Comparison of ENCODE assay signal across 17 mouse cellular contexts in the genomic region with DNA sequence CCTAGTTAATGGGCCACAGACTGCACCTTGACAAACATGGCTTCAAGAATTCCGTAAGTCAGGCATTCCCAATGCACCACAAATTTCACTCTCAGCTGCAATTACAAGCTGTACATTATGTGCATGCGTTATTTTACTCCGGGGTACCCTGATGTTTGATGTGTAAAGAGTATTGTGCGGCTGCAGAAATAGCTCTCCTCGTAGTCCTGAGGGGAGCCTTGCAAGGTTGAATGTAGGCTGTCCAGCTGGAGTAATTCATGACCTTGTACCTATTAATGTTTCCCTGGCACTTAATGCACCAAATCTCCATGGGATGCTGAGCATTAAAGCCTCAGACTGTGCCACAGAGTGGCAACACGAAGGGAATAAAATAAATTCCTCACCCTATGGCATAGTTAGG.
DNase-seq lines count a peak whose midpoint lies in the region; ATAC-seq and TF ChIP-seq lines count a peak whose summit lies in the region.
"Had no signal": no experiment of that assay in that cellular context is flagged by ENCODE, and none has a peak within 500 bp of the region (broad histone marks: within the 10 kb centered on the region; RNA-seq: fewer than 3 reads in every experiment).

No protein-coding gene starts in this region.

- no peaks in the 10 kb centered on the region for H3K9me3 ChIP-seq in hindbrain, embryonic 13.5 days
- H3K9me3 ChIP-seq in hindbrain, embryonic 10.5 days = no peaks in the 10 kb centered on the region
- H3K9me3 ChIP-seq in neural tube, embryonic 14.5 days (ENCODE audit: control insufficient read depth, low read length) = no peaks in the 10 kb centered on the region
- no peaks in the 10 kb centered on the region for H3K9me3 ChIP-seq in midbrain, embryonic 13.5 days
- H3K9me3 ChIP-seq: embryonic facial prominence, embryonic 10.5 days; forebrain, embryonic 13.5 days; heart, embryonic 13.5 days had no signal

- DNase-seq in frontal cortex, postnatal 25 days (ENCODE audit: low spot score in 2 of 2) = no peak
- DNase-seq in hindbrain, embryonic 10.5 days (ENCODE audit: low spot score) = no peak
- no peak for DNase-seq in kidney, adult 2 months
- DNase-seq in kidney, postnatal 25 days = no peak
- DNase-seq: adrenal gland, postnatal 10 days; cerebellum, adult 11-12 months; cerebellum, adult 9-11 months; forebrain, postnatal 0 days; gastrocnemius, postnatal 10 days; heart, postnatal 10 days had no signal

- no peak for TF ChIP-seq CTCF in kidney, adult 2 months (conservative IDR thresholded peaks at IDR 0.05; ENCODE audit: insufficient read depth, insufficient read length, low read depth, low read length)

- H3K4me2 ChIP-seq in hindbrain, embryonic 13.5 days = no peak overlapping the region
- H3K4me2 ChIP-seq in neural tube, embryonic 14.5 days (ENCODE audit: low read depth, low read length) = no peak overlapping the region
- no peak overlapping the region for H3K4me2 ChIP-seq in midbrain, embryonic 13.5 days (replicated peaks)
- H3K4me2 ChIP-seq: forebrain, embryonic 13.5 days; heart, embryonic 13.5 days had no signal

- no peaks in the 10 kb centered on the region for H3K27me3 ChIP-seq in hindbrain, embryonic 13.5 days
- no peaks in the 10 kb centered on the region for H3K27me3 ChIP-seq in hindbrain, embryonic 10.5 days (ENCODE audit: insufficient read depth, poor library complexity, severe bottlenecking)
- no peaks in the 10 kb centered on the region for H3K27me3 ChIP-seq in kidney, adult 2 months (replicated peaks; ENCODE audit: control insufficient read depth, insufficient read depth, low read length)
- no peaks in the 10 kb centered on the region for H3K27me3 ChIP-seq in neural tube, embryonic 14.5 days (ENCODE audit: control insufficient read depth, insufficient read depth, low read length)
- H3K27me3 ChIP-seq in midbrain, embryonic 13.5 days = no peaks in the 10 kb centered on the region
- H3K27me3 ChIP-seq: forebrain, embryonic 13.5 days; heart, embryonic 13.5 days had no signal

- WGBS in hindbrain, embryonic 13.5 days = 69% methylated on average over 6 of the region's 6 CpGs
- 88% methylated on average over 6 of the region's 6 CpGs for WGBS in hindbrain, embryonic 10.5 days
- 67% methylated on average over 6 of the region's 6 CpGs for WGBS in kidney, adult 2 months
- 25% methylated on average over 6 of the region's 6 CpGs for WGBS in neural tube, embryonic 14.5 days
- 76% methylated on average over 6 of the region's 6 CpGs for WGBS in midbrain, embryonic 13.5 days

- H3K4me3 ChIP-seq in hindbrain, embryonic 13.5 days = no peak overlapping the region
- H3K4me3 ChIP-seq in hindbrain, embryonic 10.5 days = no peak overlapping the region
- no peak overlapping the region for H3K4me3 ChIP-seq in kidney, adult 2 months (ENCODE audit: insufficient read depth, low read depth, low read length)
- no peak overlapping the region for H3K4me3 ChIP-seq in neural tube, embryonic 14.5 days (ENCODE audit: low read depth, low read length)
- H3K4me3 ChIP-seq in midbrain, embryonic 13.5 days (replicated peaks) = no peak overlapping the region
- H3K4me3 ChIP-seq: embryonic facial prominence, embryonic 10.5 days; forebrain, embryonic 13.5 days; heart, embryonic 13.5 days had no signal

- 0 out of 2 replicates have a peak overlapping the region, but pooled peaks have one; percentile 26 for H3K27ac ChIP-seq in hindbrain, embryonic 13.5 days
- no peak overlapping the region for H3K27ac ChIP-seq in hindbrain, embryonic 10.5 days
- H3K27ac ChIP-seq in kidney, adult 2 months (ENCODE audit: insufficient read depth, low read depth, low read length) = 0 out of 2 replicates have a peak overlapping the region, but pooled peaks have one; percentile 27
- peak overlapping the region; percentile 55 for H3K27ac ChIP-seq in neural tube, embryonic 14.5 days (ENCODE audit: low read depth, low read length)
- H3K27ac ChIP-seq in midbrain, embryonic 13.5 days = no peak overlapping the region
- H3K27ac ChIP-seq: embryonic facial prominence, embryonic 10.5 days; forebrain, embryonic 13.5 days; heart, embryonic 13.5 days had no signal

- no peaks in the 10 kb centered on the region for H3K36me3 ChIP-seq in hindbrain, embryonic 13.5 days
- H3K36me3 ChIP-seq in hindbrain, embryonic 10.5 days = no peaks in the 10 kb centered on the region
- no peaks in the 10 kb centered on the region for H3K36me3 ChIP-seq in kidney, adult 2 months (ENCODE audit: control insufficient read depth, insufficient read depth, low read length)
- H3K36me3 ChIP-seq in neural tube, embryonic 14.5 days (ENCODE audit: control insufficient read depth, insufficient read depth, low read length) = no peaks in the 10 kb centered on the region
- no peaks in the 10 kb centered on the region for H3K36me3 ChIP-seq in midbrain, embryonic 13.5 days
- H3K36me3 ChIP-seq: embryonic facial prominence, embryonic 10.5 days; heart, embryonic 13.5 days had no signal

- ATAC-seq in frontal cortex, adult (ENCODE audit: low TSS enrichment) = 0 out of 2 replicates have a peak, but pooled peaks have one; percentile 1
- no peak for ATAC-seq in hindbrain, embryonic 13.5 days (ENCODE audit: low FRiP score)
- ATAC-seq in neural tube, embryonic 14.5 days (ENCODE audit: low read depth) = peak; percentile 67; the same call in 1 of the 2 replicates
- no peak for ATAC-seq in midbrain, embryonic 13.5 days
- ATAC-seq: forebrain, embryonic 13.5 days; forebrain, postnatal 0 days had no signal

- H3K9ac ChIP-seq in hindbrain, embryonic 13.5 days = no peak overlapping the region
- H3K9ac ChIP-seq in neural tube, embryonic 14.5 days (replicated peaks; ENCODE audit: low read depth, low read length) = no peak overlapping the region
- H3K9ac ChIP-seq in midbrain, embryonic 13.5 days (replicated peaks) = no peak overlapping the region
- H3K9ac ChIP-seq: forebrain, embryonic 13.5 days; forebrain, postnatal 0 days; heart, embryonic 13.5 days had no signal

- TF ChIP-seq POLR2A in kidney, adult 2 months (IDR thresholded peaks at IDR 0.05; ENCODE audit: low read depth, low read length) = no peak

- H3K4me1 ChIP-seq in hindbrain, embryonic 13.5 days (replicated peaks) = peaks cover 22% of the 10 kb centered on the region
- H3K4me1 ChIP-seq in hindbrain, embryonic 10.5 days (replicated peaks) = peaks cover 10% of the 10 kb centered on the region; the same call in 1 of the 2 replicates
- H3K4me1 ChIP-seq in kidney, adult 2 months (ENCODE audit: control insufficient read depth, insufficient read depth, low read length) = no peaks in the 10 kb centered on the region
- peaks cover 18% of the 10 kb centered on the region for H3K4me1 ChIP-seq in neural tube, embryonic 14.5 days (ENCODE audit: control insufficient read depth, insufficient read depth, low read length)
- H3K4me1 ChIP-seq in midbrain, embryonic 13.5 days (replicated peaks) = 0 out of 2 replicates have a peak, but pooled peaks cover 5% of the 10 kb centered on the region
- H3K4me1 ChIP-seq: forebrain, embryonic 13.5 days had no signal

Comparison
In these comparisons a context has a peak if more than half of its experiments do, and no peak if none do; other contexts are left out.
1. H3K27ac ChIP-seq: peak in hindbrain, embryonic 13.5 days (single experiment), kidney, adult 2 months (single experiment) and neural tube, embryonic 14.5 days (single experiment); none in hindbrain, embryonic 10.5 days (single experiment) and midbrain, embryonic 13.5 days (single experiment).
2. ATAC-seq: peak in frontal cortex, adult (single experiment) and neural tube, embryonic 14.5 days (single experiment); none in hindbrain, embryonic 13.5 days (single experiment) and midbrain, embryonic 13.5 days (single experiment).